Mouse (Mus musculus) liver, postnatal 0 days (tissue): ENCODE data around the gene Pakap.

Experiments
- CTCF ChIP-seq: sonication (generic); IDR thresholded peaks from 2 replicates; pipeline ENCODE4 v1.5.1; 2016; ENCODE audit warnings: antibody characterized with exemption, low read depth
- EP300 ChIP-seq: IDR thresholded peaks from 2 replicates; pipeline ENCODE4 v1.6.1; 2016; ENCODE audit warnings: antibody characterized with exemption, low read depth, mild to moderate bottlenecking

- TF ChIP-seq CTCF (0 out of 2 replicates have a peak, but pooled peaks have one; percentile 23), EP300 (no peak)
These were observed 151.4 kb downstream of the Pakap start for GRCm38 (mm10) chr4:57719370-57719769.
